Mouse (Mus musculus): ENCODE measurements at regions not wholly inside any gene's neighbourhood (a gene's known extent, or its start where the extent isn't known, plus 50 kb on each side); places are given as distances from the start of the nearest gene placed in this dataset.

- DNase-seq (ENCODE audit: low read depth, low spot score): no peak
These were observed 221.1 kb upstream of the Sox14 start for GRCm38 (mm10) chr9:100097028-100097427.

GRCm38 (mm10) chr9:100095559-100095959, 219.6 kb upstream of the Sox14 start:
- DNase-seq (ENCODE audit: low read depth, low spot score): no peak

GRCm38 (mm10) chr9:100094956-100095558, 219.1 kb upstream of the Sox14 start:
- DNase-seq (ENCODE audit: low read depth, low spot score): no peak

- no peak for DNase-seq (ENCODE audit: low read depth, low spot score)
These were observed 195.2 kb upstream of the Sox14 start for GRCm38 (mm10) chr9:100071141-100071540.

- DNase-seq (ENCODE audit: low read depth, low spot score): no peak
These were observed 182.6 kb upstream of the Sox14 start for GRCm38 (mm10) chr9:100058541-100058940.

- no peak for DNase-seq (ENCODE audit: low read depth, low spot score)
These were observed 170.3 kb upstream of the Sox14 start for GRCm38 (mm10) chr9:100046213-100046807.

GRCm38 (mm10) chr9:100045636-100046035, 169.7 kb upstream of the Sox14 start:
- no peak for DNase-seq (ENCODE audit: low read depth, low spot score)

- no peak for DNase-seq (ENCODE audit: low read depth, low spot score)
These were observed 165.8 kb upstream of the Sox14 start for GRCm38 (mm10) chr9:100041776-100042175.

GRCm38 (mm10) chr9:100023641-100024040, 147.7 kb upstream of the Sox14 start:
- DNase-seq (ENCODE audit: low read depth, low spot score): no peak

- DNase-seq (ENCODE audit: low read depth, low spot score): peak; percentile 13
These were observed 146.1 kb upstream of the Sox14 start for GRCm38 (mm10) chr9:100022035-100022434.

GRCm38 (mm10) chr9:99995204-99995603, 119.2 kb upstream of the Sox14 start:
- no peak for DNase-seq (ENCODE audit: low read depth, low spot score)

GRCm38 (mm10) chr9:99994285-99995144, 118.5 kb upstream of the Sox14 start:
- no peak for DNase-seq (ENCODE audit: low read depth, low spot score)

GRCm38 (mm10) chr9:99987376-99987775, 111.4 kb upstream of the Sox14 start:
- no peak for DNase-seq (ENCODE audit: low read depth, low spot score)

- DNase-seq (ENCODE audit: low read depth, low spot score): no peak
These were observed 104.8 kb upstream of the Sox14 start for GRCm38 (mm10) chr9:99980734-99981133.

- DNase-seq (ENCODE audit: low read depth, low spot score): no peak
These were observed 85.6 kb upstream of the Sox14 start for GRCm38 (mm10) chr9:99961561-99961960.

GRCm38 (mm10) chr9:99954720-99955119, 78.8 kb upstream of the Sox14 start:
- DNase-seq (ENCODE audit: low read depth, low spot score): no peak

GRCm38 (mm10) chr9:99954038-99954618, 78.2 kb upstream of the Sox14 start:
- DNase-seq (ENCODE audit: low read depth, low spot score): no peak

Data from telencephalon, adult 2 months (tissue).